Mouse (Mus musculus) brain, embryonic 14.5 days (tissue): ENCODE data around the gene Gm9195.

Source experiments
- CTCF ChIP-seq: fragments of 200-500 bp; IDR thresholded peaks from 2 replicates; pipeline ENCODE4 v1.5.1; 2012; ENCODE audit warnings: inconsistent platforms, mild to moderate bottlenecking, moderate library complexity, borderline replicate concordance; ENCODE audit not compliant: insufficient read depth, insufficient read length; ENCODE audit errors: extremely low read depth
- POLR2A ChIP-seq: fragments of 200-500 bp; IDR thresholded peaks from 2 replicates; pipeline ENCODE4 v1.6.1; 2012; ENCODE audit warnings: mild to moderate bottlenecking, inconsistent platforms, borderline replicate concordance; ENCODE audit not compliant: poor library complexity, insufficient read depth, insufficient read length, severe bottlenecking; ENCODE audit errors: extremely low read depth

- TF ChIP-seq CTCF = no peak
- no peak for TF ChIP-seq POLR2A
Observed at GRCm38 (mm10) chr14:72504985-72505384, 13.3 kb upstream of the Gm9195 start.
